Mouse (Mus musculus) ES-CJ7 (cell line): Measurements from ENCODE around the gene Sept14.

Experiments
- DNase-seq: peaks from one replicate; pipeline ENCODE4 v3.0.0; 2011; ENCODE audit warnings: low read depth, low spot score

Sept14 gene

GRCm38 (mm10) chr5:129708412-129708811 is at the start of gene Sept14:
TSS of gene Sept14 (minus strand) at chr5:129708512.
- no peak for DNase-seq

- DNase-seq, result peak; percentile 27
These were observed 48.6 kb upstream of the Sept14 start for GRCm38 (mm10) chr5:129756886-129757285.

GRCm38 (mm10) chr5:129744050-129744449 is 35.7 kb upstream of the Sept14 start:
- no peak for DNase-seq

- no peak for DNase-seq
These were observed 34.7 kb upstream of the Sept14 start for GRCm38 (mm10) chr5:129742903-129743488.

- peak; percentile 66 for DNase-seq
These were observed 32.7 kb upstream of the Sept14 start for GRCm38 (mm10) chr5:129740976-129741375.

- DNase-seq, result no peak
These were observed 22.7 kb upstream of the Sept14 start for GRCm38 (mm10) chr5:129731021-129731420.

- no peak for DNase-seq
These were observed 22.0 kb upstream of the Sept14 start for GRCm38 (mm10) chr5:129730344-129730743.

- DNase-seq, result no peak
These were observed 21.0 kb upstream of the Sept14 start for GRCm38 (mm10) chr5:129729286-129729685.

- peak; percentile 59 for DNase-seq
These were observed 18.5 kb upstream of the Sept14 start for GRCm38 (mm10) chr5:129726784-129727183.

- no peak for DNase-seq
These were observed 17.6 kb upstream of the Sept14 start for GRCm38 (mm10) chr5:129725774-129726392.

- DNase-seq, result peak; percentile 91
These were observed 16.8 kb upstream of the Sept14 start, which contains the start of gene Nipsnap2 for GRCm38 (mm10) chr5:129724834-129725773. TSS of gene Nipsnap2 (plus strand) at chr5:129725063.

- no peak for DNase-seq
These were observed 16.0 kb upstream of the Sept14 start for GRCm38 (mm10) chr5:129724268-129724667.

- DNase-seq, result no peak
These were observed 11.9 kb upstream of the Sept14 start for GRCm38 (mm10) chr5:129720176-129720575.

GRCm38 (mm10) chr5:129717016-129717415 is 8.7 kb upstream of the Sept14 start:
- peak; percentile 51 for DNase-seq

GRCm38 (mm10) chr5:129715326-129715861 is 7.1 kb upstream of the Sept14 start, which contains the start of gene Mrps17:
TSS of gene Mrps17 (plus strand) at chr5:129715497.
- peak; percentile 95 for DNase-seq

GRCm38 (mm10) chr5:129703368-129703767 is 4.9 kb downstream of the Sept14 start:
- no peak for DNase-seq

- no peak for DNase-seq
These were observed 6.6 kb downstream of the Sept14 start for GRCm38 (mm10) chr5:129701706-129702105.

GRCm38 (mm10) chr5:129700506-129700905 is 7.8 kb downstream of the Sept14 start:
- peak; percentile 52 for DNase-seq

- no peak for DNase-seq
These were observed 17.8 kb downstream of the Sept14 start for GRCm38 (mm10) chr5:129690528-129690927.

GRCm38 (mm10) chr5:129687621-129688020 is 20.7 kb downstream of the Sept14 start:
- DNase-seq, result no peak

GRCm38 (mm10) chr5:129685141-129685540 is 23.2 kb downstream of the Sept14 start:
- peak; percentile 15 for DNase-seq

- DNase-seq, result peak; percentile 83
These were observed 38.3 kb downstream of the Sept14 start, which contains the start of gene Zfp11 for GRCm38 (mm10) chr5:129670036-129670458. TSS of gene Zfp11 (minus strand) at chr5:129670099.
